Mouse (Mus musculus): ENCODE data around the gene Naglu. TPM values are rescaled to one million over a fixed set of nuclear protein-coding genes. Genes with fewer than 3 reads are reported as not detected.
A peak's percentile ranks its signal among the peaks of the same experiment; 100 is the strongest.

Naglu gene
- total RNA-seq, 2 experiments from 2014 or later: 3.8 to 4.5 TPM

DNA sequence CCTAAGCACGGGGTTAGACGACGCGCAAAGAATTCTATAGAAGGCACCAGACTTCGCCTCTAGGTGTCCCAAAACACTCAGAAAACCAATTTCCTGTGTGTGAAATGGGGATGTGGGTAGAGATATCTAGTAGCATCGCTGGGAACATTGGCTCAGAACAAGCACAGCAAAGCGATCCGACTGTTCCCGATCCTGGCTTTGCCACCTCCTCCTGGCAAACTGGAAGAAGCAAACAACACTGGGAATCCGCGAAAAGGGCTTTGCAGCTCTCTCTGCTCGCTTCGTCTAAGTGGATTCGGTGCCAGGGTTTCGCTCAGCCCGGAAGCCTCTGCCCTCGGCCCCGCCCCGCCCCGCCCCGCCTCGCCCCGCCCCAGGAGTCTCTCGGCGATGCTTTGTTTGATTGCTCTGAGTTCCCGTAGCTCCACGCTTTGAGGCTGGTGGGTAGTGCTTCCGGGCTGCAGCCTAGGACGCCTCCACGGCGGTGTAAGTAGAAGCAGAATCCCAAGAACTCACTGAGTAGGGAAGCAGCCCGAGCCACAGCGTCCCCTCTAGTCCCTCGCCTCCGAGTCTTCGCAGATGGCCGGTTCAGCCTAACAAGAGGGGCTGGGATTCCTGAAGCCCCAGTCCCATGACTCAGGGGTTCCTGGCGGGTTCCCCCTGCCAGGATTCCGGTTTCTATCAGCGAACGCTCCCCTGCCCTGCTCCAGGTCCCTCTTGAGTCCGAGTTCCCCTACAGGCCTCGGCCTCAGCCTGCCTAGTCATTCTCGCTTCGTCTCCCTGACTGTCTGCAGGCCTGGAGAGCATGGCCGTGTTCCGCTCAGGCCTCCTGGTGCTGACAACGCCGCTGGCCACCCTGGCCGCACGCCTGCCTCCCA lies 12.6 kb downstream of the Naglu start, which contains the start of gene Coasy:
Coasy (plus strand) TSS at position 358 of the 875 bp plus-strand sequence.
- ATAC-seq (replicated peaks; ENCODE audit: low FRiP score, poor library complexity, severe bottlenecking): peak; percentile 73

- ATAC-seq (replicated peaks; ENCODE audit: low FRiP score, poor library complexity, severe bottlenecking): no peak
Measured at GRCm38 (mm10) chr11:101083083-101083697, 13.4 kb downstream of the Naglu start.

DNA sequence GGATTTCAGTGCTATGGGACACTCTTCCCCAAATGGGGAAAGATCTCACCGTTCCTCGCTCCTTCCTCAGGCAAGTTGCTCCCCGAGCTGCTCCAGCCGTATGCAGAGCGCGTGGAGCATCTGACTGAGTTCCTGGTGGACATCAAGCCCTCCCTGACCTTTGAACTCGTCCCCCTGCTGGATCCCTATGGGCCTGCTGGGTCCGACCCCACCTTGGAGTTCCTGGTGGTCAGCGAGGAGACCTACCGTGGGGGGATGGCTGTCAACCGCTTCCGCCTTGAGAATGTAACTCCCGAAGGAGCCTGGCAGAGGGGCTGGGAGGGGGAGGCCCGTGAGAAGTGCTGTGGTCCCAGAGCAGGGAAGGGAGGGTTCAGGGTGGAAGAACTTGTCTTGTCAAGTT lies 14.4 kb downstream of the Naglu start:
- no peak for ATAC-seq (replicated peaks; ENCODE audit: low FRiP score, poor library complexity, severe bottlenecking)

GRCm38 (mm10) chr11:101084811-101085210 lies 15.0 kb downstream of the Naglu start:
- ATAC-seq (replicated peaks; ENCODE audit: low FRiP score, poor library complexity, severe bottlenecking): no peak

GRCm38 (mm10) chr11:101085617-101086322 lies 16.0 kb downstream of the Naglu start:
- ATAC-seq (replicated peaks; ENCODE audit: low FRiP score, poor library complexity, severe bottlenecking): no peak

DNA sequence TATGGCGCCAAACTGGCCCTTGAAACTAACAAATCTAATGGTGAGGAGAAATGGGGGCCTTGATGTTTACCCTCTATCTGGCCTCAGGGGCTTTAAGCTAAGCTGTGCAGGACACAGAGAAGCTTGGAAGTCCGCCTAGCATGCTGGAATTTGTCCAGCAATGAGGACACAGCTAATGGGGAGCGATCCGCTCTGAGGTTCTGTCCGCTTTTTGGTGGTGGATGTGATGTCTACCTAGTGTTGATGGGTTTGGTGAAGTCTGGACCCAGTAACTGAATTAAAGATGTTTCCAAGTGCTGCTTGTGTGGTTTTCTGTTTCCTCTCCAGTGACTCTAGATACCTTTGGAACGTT lies 16.5 kb downstream of the Naglu start:
- ATAC-seq (replicated peaks; ENCODE audit: low FRiP score, poor library complexity, severe bottlenecking): no peak

DNA sequence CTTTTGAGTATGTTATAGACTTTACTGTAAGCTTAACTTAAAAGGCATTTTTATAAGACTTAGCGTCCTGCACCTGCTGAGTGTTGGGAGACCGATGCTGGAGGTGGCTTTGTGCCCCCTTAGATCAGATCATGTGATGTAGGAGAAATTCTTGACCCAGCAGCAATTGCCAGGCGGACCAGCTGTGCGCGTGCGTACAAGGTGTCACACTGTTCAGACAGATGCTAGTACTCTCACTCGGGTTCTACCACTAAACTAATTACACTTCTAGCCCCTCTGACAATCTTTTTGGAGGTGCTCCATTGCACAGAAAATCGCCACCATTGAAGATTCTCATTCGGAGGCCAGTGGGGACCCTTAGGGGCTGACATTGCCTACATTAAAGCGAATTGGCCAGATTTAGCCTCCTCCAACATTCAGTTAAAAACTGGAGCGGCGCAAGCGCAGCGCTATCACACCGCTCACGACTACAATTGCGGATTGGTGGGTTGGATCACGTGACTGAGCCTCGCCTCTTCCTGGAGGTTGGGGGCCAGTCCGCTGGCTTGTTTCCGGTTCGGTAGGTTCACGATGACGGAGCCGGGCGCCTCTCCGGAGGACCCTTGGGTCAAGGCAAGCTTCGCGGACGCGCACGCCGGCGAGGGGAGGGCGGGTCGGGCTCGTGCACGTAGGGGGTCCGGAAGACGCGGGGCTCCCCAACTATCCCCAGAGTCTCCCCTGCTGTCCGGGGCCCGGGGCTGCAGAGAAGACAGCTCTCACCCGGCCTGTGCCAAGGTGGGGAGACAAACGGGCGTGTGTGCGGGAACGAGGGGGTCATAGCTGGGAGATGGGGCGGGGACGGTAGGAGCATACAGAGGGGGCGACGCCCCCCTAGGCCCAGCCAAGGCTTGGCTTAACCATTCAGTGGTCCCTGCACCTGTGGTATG lies 17.2 kb downstream of the Naglu start, which contains the start of gene Mlx:
Mlx (plus strand) TSS at position 522 of the 926 bp plus-strand sequence.
- peak; percentile 78 for ATAC-seq (replicated peaks; ENCODE audit: low FRiP score, poor library complexity, severe bottlenecking)

- no peak for ATAC-seq (replicated peaks; ENCODE audit: low FRiP score, poor library complexity, severe bottlenecking)
Measured at GRCm38 (mm10) chr11:101087682-101088055, 17.9 kb downstream of the Naglu start.

GRCm38 (mm10) chr11:101089931-101090330 lies 20.1 kb downstream of the Naglu start:
- no peak for ATAC-seq (replicated peaks; ENCODE audit: low FRiP score, poor library complexity, severe bottlenecking)

DNA sequence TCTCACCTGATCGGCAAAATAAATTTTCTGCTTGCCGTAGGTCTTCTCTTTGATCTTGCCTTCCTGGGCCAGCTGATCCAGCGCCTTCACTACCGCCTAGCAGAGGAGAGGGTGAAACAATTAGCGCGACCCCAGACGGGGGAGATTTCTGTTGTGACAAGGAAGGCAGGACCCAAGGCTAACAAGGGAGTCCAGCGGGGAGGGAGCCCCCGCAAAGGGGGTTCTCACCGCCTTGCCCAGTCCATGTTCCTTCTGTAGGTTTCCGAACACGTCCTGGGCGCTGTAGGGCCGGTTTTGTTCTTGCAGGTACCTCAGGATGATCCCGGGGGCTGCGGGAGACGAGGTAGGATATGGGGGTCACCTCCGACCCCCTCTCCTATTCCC lies 25.1 kb downstream of the Naglu start:
- peak; percentile 10 for ATAC-seq (replicated peaks; ENCODE audit: low FRiP score, poor library complexity, severe bottlenecking)

DNA sequence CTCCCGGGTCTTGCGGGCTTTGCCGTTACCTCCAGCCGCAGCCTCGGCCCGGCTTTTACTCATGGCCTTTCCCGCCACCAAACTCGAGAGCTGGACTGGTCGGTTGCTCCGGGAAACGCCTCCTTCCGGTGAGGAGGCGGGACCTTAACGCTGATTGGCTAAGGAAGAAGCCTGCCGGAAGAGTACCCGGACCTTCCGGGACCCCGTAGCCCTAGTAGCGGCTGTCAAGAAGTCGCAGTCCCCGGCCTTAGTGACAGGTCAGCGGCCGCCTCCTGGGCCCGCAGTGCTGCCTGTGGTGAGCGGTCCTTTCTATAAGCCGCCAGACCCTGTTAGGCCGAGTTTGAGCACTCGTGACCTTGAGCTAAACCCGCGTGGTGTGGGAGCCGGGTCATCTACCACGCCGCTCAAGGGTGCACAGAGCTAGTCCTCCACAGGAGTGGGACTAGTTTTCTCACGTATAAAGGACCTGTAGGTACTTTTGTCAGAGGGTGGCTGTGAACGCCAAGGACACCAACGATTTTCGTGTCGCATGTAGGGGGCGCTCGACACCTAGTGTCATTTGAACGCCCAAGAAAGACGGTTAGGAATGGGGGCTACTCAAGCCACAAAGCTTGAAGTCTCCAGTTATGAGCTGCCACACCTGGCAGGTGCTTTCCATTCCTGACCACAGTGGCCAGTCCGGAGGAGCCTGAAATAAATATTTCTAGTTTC lies 25.7 kb downstream of the Naglu start, which contains the start of gene Psmc3ip:
Psmc3ip (minus strand) TSS at position 123 of the 711 bp plus-strand sequence.
- ATAC-seq (replicated peaks; ENCODE audit: low FRiP score, poor library complexity, severe bottlenecking): peak; percentile 97

- ATAC-seq (replicated peaks; ENCODE audit: low FRiP score, poor library complexity, severe bottlenecking): no peak
Measured at GRCm38 (mm10) chr11:101098231-101098630, 28.4 kb downstream of the Naglu start.

DNA sequence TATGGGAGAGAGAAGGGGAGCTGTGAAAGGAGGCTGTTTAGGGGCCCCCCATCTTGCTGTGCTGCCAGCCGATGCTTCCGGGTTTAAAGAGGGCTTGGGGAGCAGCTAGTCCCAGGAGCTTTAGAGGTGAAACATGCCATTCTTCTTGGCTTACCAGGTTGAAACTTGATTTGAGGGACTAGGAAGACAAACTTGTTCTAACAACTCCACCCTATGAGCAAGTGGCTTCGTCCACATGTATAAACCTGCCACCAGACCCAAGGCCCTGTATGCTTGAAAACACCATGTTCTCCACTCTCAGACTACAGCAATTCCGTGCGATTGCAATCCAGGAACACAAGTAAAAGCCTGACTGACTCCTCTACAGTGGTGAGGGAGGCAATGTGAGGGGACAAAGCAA lies 33.2 kb downstream of the Naglu start:
- no peak for ATAC-seq (replicated peaks; ENCODE audit: low FRiP score, poor library complexity, severe bottlenecking)

GRCm38 (mm10) chr11:101109351-101109750 lies 39.5 kb downstream of the Naglu start:
- no peak for ATAC-seq (replicated peaks; ENCODE audit: low FRiP score, poor library complexity, severe bottlenecking)

- ATAC-seq (replicated peaks; ENCODE audit: low FRiP score, poor library complexity, severe bottlenecking): no peak
Measured at GRCm38 (mm10) chr11:101110708-101111107, 40.9 kb downstream of the Naglu start.

- ATAC-seq (replicated peaks; ENCODE audit: low FRiP score, poor library complexity, severe bottlenecking): no peak
Measured at GRCm38 (mm10) chr11:101111178-101111577, 41.4 kb downstream of the Naglu start.

DNA sequence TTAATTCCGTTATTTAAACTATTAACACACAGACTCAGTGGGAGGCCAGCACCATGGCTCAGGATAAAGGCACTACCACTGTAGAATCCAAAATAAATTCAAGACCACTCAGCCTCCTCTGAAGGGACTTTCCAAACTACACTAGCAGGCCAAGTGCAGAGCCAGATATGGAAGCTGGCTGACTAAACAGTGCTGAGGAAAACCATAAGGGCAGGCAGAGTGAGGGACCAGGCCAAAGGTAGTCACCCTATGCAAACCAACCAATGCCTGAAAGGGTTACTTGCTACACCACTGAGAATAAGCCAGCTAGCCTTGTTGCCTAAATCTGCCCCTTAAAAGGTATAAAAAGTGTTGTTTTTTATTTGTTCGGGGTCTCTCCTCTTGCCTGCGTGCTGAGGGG lies 42.4 kb downstream of the Naglu start:
- no peak for ATAC-seq (replicated peaks; ENCODE audit: low FRiP score, poor library complexity, severe bottlenecking)

DNA sequence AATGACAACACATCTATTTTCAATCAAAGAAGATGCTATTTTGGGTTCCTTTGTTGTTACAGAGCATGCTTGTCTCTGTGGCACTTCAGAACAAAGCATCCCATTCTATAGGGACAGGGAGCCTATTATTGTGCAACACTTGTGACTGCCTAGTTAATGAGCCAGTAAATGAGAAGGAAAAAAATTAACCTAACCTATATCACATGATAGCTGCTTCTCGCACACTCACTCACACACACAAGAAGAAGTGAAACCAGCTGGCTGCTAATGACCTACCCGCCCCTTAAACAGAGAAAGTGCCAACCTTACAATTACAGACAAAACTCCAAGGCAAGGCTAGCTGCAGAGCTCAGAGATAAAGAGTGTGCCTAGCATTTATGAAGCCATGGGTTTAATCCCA lies 45.8 kb downstream of the Naglu start:
- ATAC-seq (replicated peaks; ENCODE audit: low FRiP score, poor library complexity, severe bottlenecking): no peak

DNA sequence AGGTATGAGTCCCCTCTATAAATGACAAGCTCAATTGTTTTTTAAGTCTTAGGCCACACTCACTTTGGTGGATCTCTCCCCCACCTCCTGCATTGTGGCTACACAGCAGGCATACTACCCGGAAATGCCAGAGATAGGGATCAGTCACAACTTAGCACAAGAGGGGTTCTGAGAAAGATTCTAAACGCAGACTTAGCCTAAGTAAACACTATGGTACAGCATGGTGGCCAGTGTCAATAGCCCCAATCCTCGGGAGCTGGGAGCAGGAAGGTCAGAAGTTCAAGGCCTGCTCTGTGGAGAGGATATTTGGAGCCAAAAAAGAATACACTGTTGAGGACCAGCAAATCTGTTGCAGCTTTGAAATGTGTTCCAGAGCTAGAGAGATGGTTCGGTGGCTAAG lies 48.3 kb downstream of the Naglu start:
- ATAC-seq (replicated peaks; ENCODE audit: low FRiP score, poor library complexity, severe bottlenecking): no peak

Data from erythroid progenitor cell, adult 5-6 weeks (primary cell).